Mouse (Mus musculus): ENCODE results near the gene Ifna15. TPM values are rescaled to one million over a fixed set of nuclear protein-coding genes. Genes with fewer than 3 reads are reported as not detected.

Gene Ifna15
- not detected for total RNA-seq (2023)

DNA sequence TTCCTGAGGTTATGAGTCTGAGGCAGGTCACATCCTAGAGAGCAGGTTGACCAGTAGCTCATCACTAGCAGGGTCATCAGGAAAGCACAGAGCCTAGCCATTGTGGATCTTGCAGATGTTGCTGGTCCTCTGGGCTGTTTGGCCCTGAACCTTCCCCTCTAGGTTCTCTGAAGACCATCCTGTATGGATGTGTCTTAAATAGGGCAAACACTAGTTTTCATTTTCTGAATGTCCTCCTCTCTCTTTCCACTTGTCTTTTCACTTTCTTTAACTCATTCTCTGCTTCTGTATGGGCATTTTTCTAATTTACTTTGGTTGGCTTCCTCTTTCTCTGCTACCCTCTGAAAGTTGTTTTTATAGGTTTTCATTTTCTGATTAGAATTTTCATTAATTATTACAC, at the start of gene Ifna15:
Ifna15 (minus strand) TSS at position 101 of the 400 bp plus-strand sequence.

DNA sequence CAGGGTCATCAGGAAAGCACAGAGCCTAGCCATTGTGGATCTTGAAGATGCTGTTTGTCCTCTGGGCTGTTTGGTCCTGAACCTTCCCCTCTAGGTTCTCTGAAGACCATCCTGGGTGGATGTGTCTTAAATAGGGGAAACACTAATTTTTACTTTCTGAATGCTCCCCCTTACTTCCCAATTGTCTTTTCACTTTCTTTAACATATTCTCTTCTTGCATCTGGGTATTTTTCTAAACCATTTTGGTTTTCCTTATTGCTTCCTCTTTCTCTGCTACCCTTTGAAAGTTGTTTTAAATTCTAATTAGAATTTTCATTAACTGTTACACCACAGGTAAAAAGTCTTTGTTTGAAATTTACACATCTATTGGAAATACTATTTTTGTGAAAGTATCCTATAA, 45.2 kb upstream of the Ifna15 start, which contains the start of gene Ifna12:
Ifna12 (minus strand) TSS at position 101 of the 400 bp plus-strand sequence.

DNA sequence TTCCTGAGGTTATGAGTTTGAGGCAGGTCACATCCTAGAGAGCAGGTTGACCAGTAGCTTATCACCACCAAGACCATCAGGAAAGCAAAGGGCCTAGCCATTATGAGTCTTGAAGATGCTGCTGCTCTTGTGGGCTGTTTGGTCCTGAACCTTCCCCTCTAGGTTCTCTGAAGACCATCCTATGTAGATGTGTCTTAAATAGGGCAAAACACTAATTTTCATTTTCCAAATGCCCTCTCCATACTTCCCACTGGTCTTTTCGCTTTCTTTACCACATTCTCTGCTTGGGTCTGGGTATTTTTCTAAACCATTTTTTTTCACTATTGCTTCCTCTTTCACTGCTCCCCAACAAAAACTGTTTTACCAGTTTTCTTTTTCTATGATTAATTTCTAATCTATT, 34.2 kb upstream of the Ifna15 start, which contains the start of gene Ifna9:
Ifna9 (minus strand) TSS at position 101 of the 400 bp plus-strand sequence.

DNA sequence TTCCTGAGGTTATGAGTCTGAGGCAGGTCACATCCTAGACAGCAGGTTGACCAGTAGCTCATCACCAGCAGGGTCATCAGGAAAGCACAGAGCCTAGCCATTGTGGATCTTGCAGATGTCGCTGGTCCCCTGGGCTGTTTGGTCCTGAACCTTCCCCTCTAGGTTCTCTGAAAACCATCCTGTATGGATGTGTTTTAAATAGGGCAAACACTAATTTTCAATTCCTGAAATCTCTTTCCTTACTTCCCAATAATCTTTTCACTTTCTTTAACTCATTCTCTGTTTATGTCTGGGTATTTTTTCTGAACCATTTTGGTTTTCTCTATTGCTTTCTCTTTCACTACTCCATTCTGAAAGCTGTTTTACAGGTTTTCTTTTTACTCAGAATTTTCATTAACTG, 13.7 kb upstream of the Ifna15 start, which contains the start of gene Ifna14:
Ifna14 (minus strand) TSS at position 101 of the 400 bp plus-strand sequence.

DNA sequence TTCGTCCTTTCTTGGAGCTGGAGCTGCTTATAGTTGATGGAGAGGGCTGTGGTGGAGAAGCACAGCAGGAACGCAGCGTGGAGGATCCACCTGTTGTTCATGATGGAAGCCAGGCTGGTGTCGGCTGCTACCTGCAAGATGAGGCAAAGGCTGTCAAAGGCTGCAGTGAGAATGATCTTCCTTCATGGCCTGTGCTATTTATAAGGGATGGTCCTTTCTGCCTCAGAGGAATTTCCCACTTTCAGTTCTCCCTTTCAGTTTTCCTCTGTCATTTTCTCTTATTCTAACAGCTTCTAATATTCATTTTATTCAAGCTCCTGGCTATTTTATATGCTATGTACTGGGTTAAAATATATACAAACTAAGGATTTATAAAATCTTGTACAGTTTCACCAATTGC, 35.4 kb downstream of the Ifna15 start, which contains the start of gene Ifnb1:
Ifnb1 (minus strand) TSS at position 101 of the 400 bp plus-strand sequence.

Other genes with a start within 250 kb of the Ifna15 start
- under 1 TPM; 0.17 to 0.44 TPM for gene Hacd4, start 119.3 kb downstream of the Ifna15 start, total RNA-seq (2023)
- gene Ifnb1, start 35.5 kb downstream of the Ifna15 start, total RNA-seq (2023) = not detected
- not detected for gene Ifna14, start 13.6 kb upstream of the Ifna15 start, total RNA-seq (2023)
- not detected for gene Ifna9, start 34.1 kb upstream of the Ifna15 start, total RNA-seq (2023)
- gene Ifna12, start 45.1 kb upstream of the Ifna15 start, total RNA-seq (2023) = not detected
- gene C87499, start 76.2 kb upstream of the Ifna15 start, total RNA-seq (2023) = not detected
- gene Ifna13, start 86.2 kb upstream of the Ifna15 start, total RNA-seq (2023) = not detected
- not detected for gene Ifna16, start 118.7 kb upstream of the Ifna15 start, total RNA-seq (2023)
- gene Ifna2, start 125.7 kb upstream of the Ifna15 start, total RNA-seq (2023) = not detected
- not detected for gene Ifnab, start 133.1 kb upstream of the Ifna15 start, total RNA-seq (2023)
- 1 to 10 TPM; 1.5 to 2.7 TPM for gene Gm26566, start 163.6 kb upstream of the Ifna15 start, total RNA-seq (2023)
- 10 to 100 TPM; 48.9 to 52.0 TPM for gene Klhl9, start 164.2 kb upstream of the Ifna15 start, total RNA-seq (2023)
- gene Gm13271, start 196.6 kb upstream of the Ifna15 start, total RNA-seq (2023) = not detected
- gene Gm13283, start 201.9 kb upstream of the Ifna15 start, total RNA-seq (2023) = not detected
- gene Gm13290, start 215.6 kb upstream of the Ifna15 start, total RNA-seq (2023) = under 1 TPM in 1 of 2 experiments, not detected in 1; 0.64 TPM
- not detected for gene Gm13289, start 218.7 kb upstream of the Ifna15 start, total RNA-seq (2023)
- gene Gm13272, start 221.6 kb upstream of the Ifna15 start, total RNA-seq (2023) = not detected
- gene Ifnz, start 223.9 kb upstream of the Ifna15 start, total RNA-seq (2023) = not detected
- gene Gm13276, start 227.5 kb upstream of the Ifna15 start, total RNA-seq (2023) = not detected
- not detected for gene Gm13277, start 230.4 kb upstream of the Ifna15 start, total RNA-seq (2023)
- gene Gm13278, start 233.3 kb upstream of the Ifna15 start, total RNA-seq (2023) = not detected
- gene Gm13275, start 236.2 kb upstream of the Ifna15 start, total RNA-seq (2023) = not detected
- not detected for gene Gm13279, start 239.2 kb upstream of the Ifna15 start, total RNA-seq (2023)
- gene Gm13285, start 241.4 kb upstream of the Ifna15 start, total RNA-seq (2023) = not detected
- not detected for gene Gm13287, start 245.0 kb upstream of the Ifna15 start, total RNA-seq (2023)
- not detected for gene Gm13288, start 247.3 kb upstream of the Ifna15 start, total RNA-seq (2023)